Mouse (Mus musculus): Measurements from ENCODE around the gene Ephb6.

Ephb6 gene

DNA sequence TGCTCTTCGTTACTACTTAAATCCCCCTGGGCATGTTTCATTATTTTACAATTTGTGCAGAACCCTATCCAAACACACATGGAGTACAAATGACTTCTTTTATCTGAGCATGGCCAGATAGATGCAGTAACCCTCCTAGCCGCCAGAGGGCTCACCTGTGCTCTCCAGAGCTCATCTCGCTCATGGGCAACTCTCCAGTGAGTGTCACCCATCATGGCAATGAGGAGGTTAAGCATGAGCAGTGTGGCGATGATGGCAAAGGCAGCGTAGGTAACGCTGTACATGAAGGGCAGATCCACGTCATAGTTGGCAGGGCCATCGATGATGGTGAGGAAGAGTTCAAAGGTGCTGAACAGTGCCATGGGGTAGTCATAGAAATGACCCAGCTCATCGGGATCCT is 17.4 kb downstream of the Ephb6 start:
- no peak for DNase-seq (ENCODE audit: low read depth, low spot score)

DNA sequence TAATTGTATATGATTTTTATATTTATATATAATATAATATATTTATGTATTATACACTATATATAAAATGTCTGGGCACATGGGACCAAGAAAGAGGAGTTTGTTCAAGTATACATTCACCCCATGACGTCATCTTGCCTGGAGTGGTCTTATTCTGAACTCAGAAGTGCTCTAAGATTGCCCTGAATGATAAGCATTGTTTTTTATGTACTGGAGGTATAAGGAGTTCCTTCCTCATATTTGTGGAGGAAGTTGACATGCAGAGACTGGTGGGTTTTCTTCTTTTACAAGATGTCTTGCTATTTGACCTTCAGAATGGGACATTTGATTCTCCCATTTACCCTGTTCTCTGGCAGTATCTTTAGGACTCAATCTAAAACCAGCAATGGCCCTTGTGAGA is 22.9 kb downstream of the Ephb6 start:
- DNase-seq (ENCODE audit: low read depth, low spot score), result no peak

DNA sequence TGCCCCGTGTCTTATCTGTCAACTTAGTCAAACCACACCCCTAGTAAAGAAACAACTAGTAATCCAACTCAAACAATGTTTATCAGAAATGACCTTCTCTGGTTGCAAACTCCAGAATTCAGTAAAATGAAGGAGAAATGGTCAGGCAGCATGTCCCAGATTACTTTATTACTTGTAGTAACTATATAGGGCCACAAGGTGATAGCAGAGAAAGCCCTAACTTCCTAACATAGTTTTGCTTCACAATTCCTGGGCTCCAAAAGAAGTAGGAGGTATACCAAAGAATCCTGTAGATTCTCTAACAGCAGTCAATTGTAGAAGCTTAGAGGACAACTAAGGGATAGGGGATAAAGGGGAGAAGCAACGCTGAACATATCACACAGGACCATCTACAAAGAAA is 25.5 kb downstream of the Ephb6 start:
- DNase-seq (ENCODE audit: low read depth, low spot score), result no peak

DNA sequence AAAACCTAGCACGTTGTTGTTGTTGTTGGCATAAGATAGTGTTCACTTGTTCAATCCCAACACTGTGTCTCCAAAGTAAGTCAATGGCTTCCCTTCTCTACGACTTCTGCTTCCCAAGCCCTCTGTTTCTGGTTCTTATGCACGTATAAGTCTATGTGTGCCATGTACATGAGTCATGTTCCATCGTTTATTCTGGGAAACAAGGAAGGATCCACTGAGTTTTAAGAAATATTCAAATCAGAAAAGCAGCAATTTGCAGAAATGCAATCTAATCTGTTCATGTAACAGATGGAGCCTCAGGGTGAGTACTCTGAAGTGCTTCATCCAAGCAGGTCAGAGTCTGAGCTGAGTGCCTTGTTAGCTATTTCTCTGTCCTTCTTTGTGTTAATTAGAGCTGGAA is 26.3 kb downstream of the Ephb6 start:
- DNase-seq (ENCODE audit: low read depth, low spot score), result no peak

DNA sequence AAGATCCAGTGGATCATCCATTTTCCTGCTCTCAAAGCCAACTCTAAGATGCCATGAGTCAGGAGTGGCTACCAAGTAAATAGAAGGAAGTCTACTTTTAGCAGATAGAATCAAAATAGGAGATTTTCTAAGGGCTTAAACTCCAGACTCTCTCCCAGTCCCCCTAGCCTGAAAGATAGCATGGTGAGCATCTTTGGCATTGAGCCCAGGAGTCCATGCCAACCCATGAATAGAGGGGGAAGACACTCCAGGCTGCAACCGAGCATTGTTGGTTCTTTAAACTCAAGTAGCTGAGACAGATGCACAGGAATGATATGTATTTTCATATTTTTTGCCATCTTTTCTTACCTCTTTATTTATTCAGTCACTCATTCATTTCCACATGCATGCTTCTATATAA is 29.9 kb downstream of the Ephb6 start:
- no peak for DNase-seq (ENCODE audit: low read depth, low spot score)

DNA sequence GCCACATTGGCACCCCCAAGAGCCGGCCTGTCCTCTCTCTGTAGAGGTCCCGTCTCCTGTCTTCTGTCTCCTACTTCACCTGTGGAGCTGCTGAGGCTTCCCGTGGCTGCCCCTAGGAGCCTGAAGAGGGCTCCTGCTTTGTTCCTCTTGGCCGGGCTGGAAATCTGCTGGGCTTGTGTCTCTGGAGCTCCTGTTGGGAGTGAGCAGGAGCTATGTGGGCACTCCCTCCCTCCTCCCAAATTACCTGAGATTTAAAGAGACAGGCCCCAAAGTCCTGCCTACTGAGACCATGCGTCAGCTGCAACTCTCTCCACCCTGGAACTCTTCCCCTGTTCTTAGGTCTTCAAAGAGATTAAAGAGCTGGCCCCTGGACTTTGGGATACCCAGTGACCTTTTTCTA is 30.9 kb downstream of the Ephb6 start, which contains the start of gene Trpv6:
Gene Trpv6 (minus strand): TSS at position 228 of the 400 bp plus-strand sequence.
- DNase-seq (ENCODE audit: low read depth, low spot score), result no peak

DNA sequence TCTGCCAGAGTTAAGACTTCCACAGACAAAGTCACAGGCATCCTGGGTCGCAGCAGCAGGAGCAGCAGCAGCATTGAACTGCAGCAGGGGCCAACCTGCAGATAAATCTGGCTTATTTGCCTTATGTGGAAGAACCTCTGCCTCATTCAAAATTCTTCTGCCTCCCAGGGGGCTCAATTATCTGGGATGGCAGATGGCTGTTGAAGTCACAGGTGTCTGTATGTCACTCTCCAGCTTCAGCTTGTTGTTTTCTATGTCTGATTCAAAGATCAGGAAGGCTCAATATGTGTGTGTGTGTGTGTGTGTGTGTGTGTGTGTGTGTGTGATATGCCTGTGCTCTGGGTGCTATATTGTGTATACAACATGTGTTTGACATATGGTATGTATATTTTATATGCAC is 32.1 kb downstream of the Ephb6 start:
- DNase-seq (ENCODE audit: low read depth, low spot score), result no peak

DNA sequence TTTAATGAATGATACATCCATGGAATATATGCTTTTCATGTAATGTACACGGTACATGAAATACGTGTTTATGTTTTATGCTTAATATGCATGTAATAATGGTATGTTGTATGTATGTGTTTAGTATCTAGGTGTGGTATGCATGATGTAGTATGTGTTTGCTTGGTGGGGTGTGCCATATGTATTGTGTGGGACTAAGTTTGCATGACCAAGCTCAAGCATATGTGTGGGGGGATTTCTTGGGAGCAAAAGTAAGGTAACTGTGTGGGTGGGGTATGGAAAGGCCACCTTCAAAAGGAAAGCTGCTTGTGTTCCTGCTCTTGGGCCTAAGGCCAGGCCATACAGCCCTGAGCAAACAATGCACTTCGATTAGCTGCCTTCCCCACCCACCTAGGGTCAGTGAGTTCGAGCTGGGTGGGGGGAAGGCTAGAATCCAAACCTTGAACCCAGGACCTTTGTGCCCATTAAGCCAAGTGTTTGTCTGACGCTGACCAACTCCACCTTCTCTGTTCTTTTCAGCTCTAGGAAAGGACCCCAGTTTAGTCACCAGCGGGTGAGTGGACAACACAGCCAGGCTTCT is 32.7 kb downstream of the Ephb6 start:
- DNase-seq (ENCODE audit: low read depth, low spot score), result no peak

DNA sequence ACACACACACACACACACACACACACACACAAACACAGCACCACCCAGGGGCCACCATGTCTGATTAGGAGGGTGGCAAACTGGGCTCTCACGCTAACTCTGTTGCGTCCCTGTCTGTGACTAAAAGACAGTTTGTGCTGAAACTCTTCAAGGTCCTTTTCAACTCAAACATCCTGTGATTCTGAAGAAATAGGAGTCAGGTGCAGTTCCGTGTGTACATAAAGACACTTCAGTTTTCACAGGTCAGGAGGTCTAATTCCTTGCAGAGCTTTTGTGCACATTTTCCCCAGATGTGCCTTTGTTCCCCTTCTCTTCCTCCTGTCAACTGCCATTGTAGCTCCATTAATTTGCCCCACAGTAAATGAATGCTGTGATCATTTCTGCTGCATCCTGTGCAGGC is 35.2 kb downstream of the Ephb6 start:
- no peak for DNase-seq (ENCODE audit: low read depth, low spot score)

DNA sequence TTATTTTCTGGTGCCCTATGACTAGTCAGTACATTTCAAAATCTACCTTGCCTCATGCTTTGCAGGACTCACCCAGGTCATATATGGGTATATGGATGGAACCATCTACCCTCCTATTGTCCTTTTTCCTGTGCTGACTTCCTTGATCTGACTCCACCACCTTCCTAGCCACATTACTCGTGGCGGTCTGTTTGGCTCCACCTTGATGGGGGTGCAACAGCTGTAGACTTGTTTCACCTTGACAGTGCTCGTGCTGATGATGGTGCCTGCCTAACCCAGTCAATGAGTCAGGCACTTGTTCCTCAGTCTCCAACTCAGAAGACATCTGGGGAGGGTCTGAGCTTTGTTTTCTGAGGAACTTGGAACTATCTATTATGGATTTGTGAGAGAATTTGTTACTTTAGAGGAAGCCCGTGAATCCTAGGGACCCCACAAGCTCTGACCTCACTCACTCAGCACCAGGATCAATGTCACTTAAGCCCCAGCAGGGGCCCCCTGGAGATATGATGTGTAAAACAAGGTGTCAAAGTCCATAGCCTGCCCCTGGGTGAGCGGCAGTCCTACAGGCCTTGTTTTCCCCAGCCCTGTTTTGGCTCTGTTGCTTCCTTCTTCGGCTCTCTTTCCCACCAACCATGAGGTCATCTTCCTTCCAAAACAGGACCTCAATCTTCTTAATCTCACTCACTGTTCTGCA is 36.0 kb downstream of the Ephb6 start:
- DNase-seq (ENCODE audit: low read depth, low spot score), result no peak

DNA sequence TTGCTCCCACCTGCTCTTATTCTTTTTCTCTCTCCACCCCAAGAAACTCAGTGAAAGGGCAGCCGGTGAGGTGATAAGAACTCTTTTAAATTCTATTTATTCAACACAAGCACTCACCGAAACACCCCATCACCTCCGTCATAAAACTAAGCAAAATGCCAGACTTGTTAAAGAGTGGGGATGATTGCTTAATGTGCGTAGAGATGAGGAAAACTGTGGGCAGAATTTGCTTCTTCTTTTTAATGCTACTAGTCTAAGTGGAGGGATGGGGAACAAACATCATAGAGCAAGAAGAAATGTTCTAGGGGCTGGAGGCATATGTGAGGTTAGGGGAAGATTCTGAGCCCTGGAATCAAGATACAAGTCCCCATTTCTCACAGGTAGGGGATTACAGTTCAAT is 37.5 kb downstream of the Ephb6 start:
- no peak for DNase-seq (ENCODE audit: low read depth, low spot score)

DNA sequence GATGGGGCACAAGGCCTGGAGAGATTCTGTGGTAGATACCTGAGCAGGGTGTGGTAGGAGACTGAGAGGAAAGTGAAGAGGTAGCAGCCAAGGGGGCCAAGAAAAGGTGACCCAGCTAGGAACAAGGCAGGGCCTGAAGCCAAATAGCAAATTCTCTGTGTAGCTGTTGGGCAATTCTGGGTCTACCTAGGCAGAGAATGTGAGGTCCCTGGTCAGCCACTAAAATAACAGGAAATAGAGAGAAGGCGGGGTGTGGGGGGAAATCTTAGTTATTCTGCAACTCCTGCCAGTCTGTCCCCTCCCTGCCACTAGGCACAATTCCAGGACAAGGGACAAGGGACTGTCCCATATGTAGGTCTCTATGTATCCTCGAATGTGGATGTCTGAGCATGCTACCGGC is 37.9 kb downstream of the Ephb6 start:
- DNase-seq (ENCODE audit: low read depth, low spot score), result no peak

DNA sequence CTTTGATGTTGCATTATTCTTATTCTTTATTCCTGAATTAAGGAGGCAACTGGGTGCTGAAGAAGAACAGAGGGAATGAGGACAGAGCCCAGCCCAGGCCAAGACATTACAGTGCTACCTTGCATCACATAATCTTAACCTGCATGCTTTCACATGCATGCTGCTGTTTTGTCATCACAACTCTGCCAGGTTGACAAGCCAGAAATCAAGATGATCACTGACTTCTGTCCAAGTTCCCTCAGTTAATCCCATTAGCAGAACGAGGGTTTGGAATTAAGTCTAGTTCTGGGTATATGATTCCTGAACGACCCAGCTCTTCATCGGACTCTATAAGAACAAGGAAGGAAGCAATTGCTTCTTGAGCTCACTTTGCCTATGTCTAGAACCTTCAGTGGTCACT is 40.9 kb downstream of the Ephb6 start:
- no peak for DNase-seq (ENCODE audit: low read depth, low spot score)

DNA sequence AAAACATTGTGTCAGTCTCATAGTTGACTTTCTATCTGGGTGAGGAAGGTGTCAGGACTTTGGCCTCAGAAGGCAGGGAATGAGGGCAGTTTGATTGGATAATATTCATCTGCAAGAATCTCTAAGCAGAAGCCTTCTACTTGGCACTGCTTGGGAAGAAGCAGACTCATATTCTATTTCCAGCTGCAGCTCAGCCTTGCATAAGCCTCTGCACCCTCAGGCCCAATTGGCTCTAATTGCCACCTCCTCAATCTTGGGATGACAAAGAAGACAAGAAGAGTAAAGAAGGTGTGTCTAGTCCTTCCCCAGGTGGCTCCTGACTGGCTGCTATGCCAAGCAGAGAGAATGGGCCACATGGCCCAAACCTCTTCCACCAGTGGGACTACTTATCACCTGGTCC is 41.4 kb downstream of the Ephb6 start:
- DNase-seq (ENCODE audit: low read depth, low spot score), result no peak

DNA sequence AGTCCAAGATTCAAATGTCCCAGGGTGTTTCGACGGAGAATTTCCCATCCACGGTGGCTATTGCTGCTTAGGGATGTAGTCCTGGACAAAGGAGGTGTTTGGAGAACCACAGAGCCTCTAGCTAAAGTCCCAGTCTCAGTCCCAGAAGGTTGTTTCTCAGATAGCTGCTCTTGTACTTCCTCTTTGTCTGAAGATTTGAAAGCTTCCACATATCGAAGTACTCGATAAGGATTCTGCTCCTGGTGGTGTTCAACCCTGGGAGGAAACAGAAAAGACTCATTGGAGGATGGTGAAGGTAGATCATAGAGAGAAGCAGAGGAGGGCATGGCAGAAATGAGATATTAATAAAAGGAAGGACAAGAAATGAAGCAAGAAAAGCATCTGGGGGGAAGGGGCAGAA is 47.9 kb downstream of the Ephb6 start:
- no peak for DNase-seq (ENCODE audit: low read depth, low spot score)

DNA sequence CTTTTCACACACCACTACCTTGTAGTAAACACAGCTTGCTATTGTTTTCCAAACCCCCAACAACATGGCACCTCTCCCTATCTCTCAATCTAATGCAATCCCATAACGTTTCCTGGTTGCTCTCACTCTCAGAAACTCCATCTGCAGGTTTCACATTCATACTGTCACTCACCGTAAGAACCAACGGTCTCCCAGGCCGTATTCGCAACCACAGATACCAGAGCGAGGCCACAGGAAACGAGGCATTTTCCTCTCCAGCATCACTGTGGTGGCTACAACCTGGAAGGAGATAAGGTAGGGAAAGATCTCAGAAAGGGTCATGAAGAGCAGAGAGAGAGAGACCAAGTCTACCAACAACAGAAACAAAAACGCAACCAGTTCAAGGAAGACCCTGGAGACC is 49.4 kb downstream of the Ephb6 start:
- DNase-seq (ENCODE audit: low read depth, low spot score), result no peak

DNA sequence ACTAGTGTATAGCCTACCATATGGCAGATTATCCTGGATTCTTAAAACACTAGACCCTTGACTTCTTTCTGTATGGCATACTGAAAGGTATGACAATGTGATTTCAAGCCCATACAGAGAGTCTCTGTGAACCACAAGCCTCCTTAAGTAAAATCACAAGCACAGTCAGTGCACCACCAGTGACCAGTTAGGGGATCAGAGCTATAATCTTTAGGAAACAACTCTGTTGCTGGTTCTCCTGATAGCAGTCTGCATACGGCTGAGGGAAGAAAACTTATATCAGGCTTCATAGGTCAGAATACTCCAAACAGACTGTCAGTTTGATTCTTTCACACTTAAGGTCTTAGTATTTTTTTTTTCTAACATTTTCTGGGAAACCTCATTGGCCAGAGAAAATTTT is 53.2 kb downstream of the Ephb6 start:
- DNase-seq (ENCODE audit: low read depth, low spot score), result no peak

DNA sequence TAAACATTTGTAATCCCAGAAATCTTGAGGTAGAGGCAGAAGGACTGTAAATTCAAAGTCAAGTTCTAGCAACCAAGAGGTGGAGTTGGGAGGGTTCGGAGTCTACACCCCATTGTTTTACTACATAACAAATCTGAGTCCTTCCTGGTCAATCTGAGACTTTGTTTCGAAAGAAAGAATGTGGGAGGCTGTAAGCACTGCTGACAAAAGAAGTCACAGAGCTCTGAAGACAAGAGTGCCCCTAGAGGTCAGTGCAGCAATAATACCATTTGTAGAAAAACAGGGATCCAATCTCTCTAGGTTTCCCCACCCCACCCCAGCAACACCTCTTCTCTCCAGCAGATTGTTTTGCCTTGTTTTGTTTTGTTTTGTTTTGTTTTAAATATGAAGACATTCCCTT is 57.0 kb downstream of the Ephb6 start:
- DNase-seq (ENCODE audit: low read depth, low spot score), result no peak
